Mouse (Mus musculus): ENCODE results near the gene Gtf2f2. TPM values are rescaled to one million over a fixed set of nuclear protein-coding genes. Genes with fewer than 3 reads are reported as not detected.

The Gtf2f2 gene
- polyA plus RNA-seq, 1 experiment from 2014 or later = 58.2 TPM

DNA sequence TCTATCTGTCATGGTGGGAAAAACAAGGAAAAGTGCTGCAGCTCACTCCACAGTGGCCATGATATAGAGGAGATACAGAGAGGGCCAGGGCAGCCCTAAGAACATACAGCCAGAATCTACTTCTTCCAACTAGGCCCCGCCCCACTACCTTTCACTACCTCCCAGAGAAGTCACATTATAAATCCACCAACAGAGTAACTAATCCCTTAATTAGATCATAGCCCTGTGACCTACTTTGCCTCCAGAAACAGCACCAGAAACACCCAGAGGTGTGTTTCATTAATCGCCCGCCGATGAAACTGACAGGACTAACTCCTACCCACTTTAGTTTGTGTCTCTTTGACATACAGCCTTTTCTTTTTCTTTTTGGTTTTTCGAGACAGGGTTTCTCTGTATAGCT, 1.5 kb downstream of the Gtf2f2 start:
- Histone ChIP-seq H3K4me2 (ENCODE audit: low read length) (peak overlapping the region; percentile 68), H3K4me1 (ENCODE audit: control insufficient read depth, insufficient read depth, low read length) (peaks cover 14% of the 10 kb centered on the region), H3K9ac (ENCODE audit: low read length) (peak overlapping the region; percentile 81), H3K27me3 (replicated peaks; ENCODE audit: control insufficient read depth, insufficient read depth, low read length) (no peaks in the 10 kb centered on the region), H3K36me3 (ENCODE audit: control insufficient read depth, insufficient read depth, low read length) (0 out of 2 replicates have a peak, but pooled peaks cover 4% of the 10 kb centered on the region), H3K27ac (ENCODE audit: low read depth, low read length) (no peak overlapping the region), H3K4me3 (ENCODE audit: low read depth, low read length) (peak overlapping the region; percentile 95; the same call in 1 of the 2 replicates), H3K9me3 (replicated peaks; ENCODE audit: control insufficient read depth, low read length) (no peaks in the 10 kb centered on the region)
- WGBS = 76% methylated on average over 5 of the region's 5 CpGs
- ATAC-seq (no peak), DNase-seq (ENCODE audit: low spot score) (no peak)

- H3K4me1 ChIP-seq (ENCODE audit: control insufficient read depth, insufficient read depth, low read length) = peaks cover 14% of the 10 kb centered on the region
- H3K9ac ChIP-seq (ENCODE audit: low read length) = no peak overlapping the region
- no peak overlapping the region for H3K4me3 ChIP-seq (ENCODE audit: low read depth, low read length)
- no peaks in the 10 kb centered on the region for H3K27me3 ChIP-seq (replicated peaks; ENCODE audit: control insufficient read depth, insufficient read depth, low read length)
- no peak overlapping the region for H3K4me2 ChIP-seq (ENCODE audit: low read length)
- no peak for ATAC-seq
- 0 out of 2 replicates have a peak, but pooled peaks cover 4% of the 10 kb centered on the region for H3K36me3 ChIP-seq (ENCODE audit: control insufficient read depth, insufficient read depth, low read length)
- WGBS = 97% methylated on average over 1 of the region's 1 CpGs
- DNase-seq (ENCODE audit: low spot score) = no peak
- H3K27ac ChIP-seq (ENCODE audit: low read depth, low read length) = no peak overlapping the region
- H3K9me3 ChIP-seq (replicated peaks; ENCODE audit: control insufficient read depth, low read length) = no peaks in the 10 kb centered on the region
These were observed 2.5 kb downstream of the Gtf2f2 start for GRCm38 (mm10) chr14:76008174-76008573.

GRCm38 (mm10) chr14:76005011-76005410, 5.7 kb downstream of the Gtf2f2 start:
- WGBS = 92% methylated on average over 4 of the region's 4 CpGs
- Histone ChIP-seq H3K36me3 (ENCODE audit: control insufficient read depth, insufficient read depth, low read length) (0 out of 2 replicates have a peak, but pooled peaks cover 4% of the 10 kb centered on the region), H3K9me3 (replicated peaks; ENCODE audit: control insufficient read depth, low read length) (no peaks in the 10 kb centered on the region), H3K27me3 (replicated peaks; ENCODE audit: control insufficient read depth, insufficient read depth, low read length) (no peaks in the 10 kb centered on the region), H3K4me1 (ENCODE audit: control insufficient read depth, insufficient read depth, low read length) (peaks cover 10% of the 10 kb centered on the region), H3K9ac (ENCODE audit: low read length) (no peak overlapping the region), H3K27ac (ENCODE audit: low read depth, low read length) (no peak overlapping the region), H3K4me3 (ENCODE audit: low read depth, low read length) (no peak overlapping the region), H3K4me2 (ENCODE audit: low read length) (no peak overlapping the region)
- DNase-seq (ENCODE audit: low spot score) = no peak
- no peak for ATAC-seq

- Histone ChIP-seq H3K36me3 (ENCODE audit: control insufficient read depth, insufficient read depth, low read length) (0 out of 2 replicates have a peak, but pooled peaks cover 3% of the 10 kb centered on the region), H3K27me3 (replicated peaks; ENCODE audit: control insufficient read depth, insufficient read depth, low read length) (no peaks in the 10 kb centered on the region), H3K27ac (ENCODE audit: low read depth, low read length) (no peak overlapping the region), H3K9me3 (replicated peaks; ENCODE audit: control insufficient read depth, low read length) (no peaks in the 10 kb centered on the region), H3K9ac (ENCODE audit: low read length) (no peak overlapping the region), H3K4me2 (ENCODE audit: low read length) (no peak overlapping the region), H3K4me1 (ENCODE audit: control insufficient read depth, insufficient read depth, low read length) (no peaks in the 10 kb centered on the region), H3K4me3 (ENCODE audit: low read depth, low read length) (no peak overlapping the region)
- no peak for ATAC-seq
- WGBS = 73% methylated on average over 4 of the region's 4 CpGs
- DNase-seq (ENCODE audit: low spot score) = no peak
These were observed 8.9 kb downstream of the Gtf2f2 start for GRCm38 (mm10) chr14:76001781-76002180.

- no peak for ATAC-seq
- Histone ChIP-seq H3K27me3 (replicated peaks; ENCODE audit: control insufficient read depth, insufficient read depth, low read length) (no peaks in the 10 kb centered on the region), H3K4me1 (ENCODE audit: control insufficient read depth, insufficient read depth, low read length) (no peaks in the 10 kb centered on the region), H3K9me3 (replicated peaks; ENCODE audit: control insufficient read depth, low read length) (no peaks in the 10 kb centered on the region), H3K9ac (ENCODE audit: low read length) (no peak overlapping the region), H3K4me2 (ENCODE audit: low read length) (no peak overlapping the region), H3K36me3 (ENCODE audit: control insufficient read depth, insufficient read depth, low read length) (0 out of 2 replicates have a peak, but pooled peaks cover 4% of the 10 kb centered on the region), H3K27ac (ENCODE audit: low read depth, low read length) (no peak overlapping the region), H3K4me3 (ENCODE audit: low read depth, low read length) (no peak overlapping the region)
- no peak for DNase-seq (ENCODE audit: low spot score)
- 53% methylated on average over 1 of the region's 1 CpGs for WGBS
These were observed 12.6 kb downstream of the Gtf2f2 start for GRCm38 (mm10) chr14:75998082-75998481.

DNA sequence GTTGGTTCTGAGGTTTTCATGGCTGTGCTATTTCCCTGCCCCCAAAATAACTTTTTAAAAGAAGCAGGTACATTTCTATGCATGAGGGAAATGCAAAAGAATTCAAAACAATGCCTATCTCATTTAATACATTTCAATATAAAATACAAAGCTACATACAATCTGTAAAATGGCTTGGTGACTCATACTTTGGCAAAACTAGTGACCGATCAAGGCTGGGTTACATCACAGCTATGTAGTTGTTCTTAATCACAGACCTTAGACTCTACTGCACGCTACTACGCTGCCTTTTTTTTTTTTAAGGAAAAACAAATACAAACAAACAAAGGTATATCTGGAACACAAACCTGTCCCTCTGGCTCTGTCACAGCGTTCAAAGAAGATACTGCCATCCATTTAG, 18.3 kb downstream of the Gtf2f2 start:
- ATAC-seq = no peak
- DNase-seq (ENCODE audit: low spot score) = no peak
- WGBS = 91% methylated on average over 4 of the region's 4 CpGs

GRCm38 (mm10) chr14:75990936-75991335, 19.7 kb downstream of the Gtf2f2 start:
- H3K27me3 ChIP-seq (replicated peaks; ENCODE audit: control insufficient read depth, insufficient read depth, low read length) = no peaks in the 10 kb centered on the region
- DNase-seq (ENCODE audit: low spot score) (no peak), ATAC-seq (no peak)
- H3K4me2 ChIP-seq (ENCODE audit: low read length) = no peak overlapping the region
- H3K4me3 ChIP-seq (ENCODE audit: low read depth, low read length) = no peak overlapping the region
- H3K4me1 ChIP-seq (ENCODE audit: control insufficient read depth, insufficient read depth, low read length) = no peaks in the 10 kb centered on the region
- no peak overlapping the region for H3K9ac ChIP-seq (ENCODE audit: low read length)
- H3K9me3 ChIP-seq (replicated peaks; ENCODE audit: control insufficient read depth, low read length) = no peaks in the 10 kb centered on the region
- 91% methylated on average over 6 of the region's 6 CpGs for WGBS
- H3K36me3 ChIP-seq (ENCODE audit: control insufficient read depth, insufficient read depth, low read length) = 0 out of 2 replicates have a peak, but pooled peaks cover 3% of the 10 kb centered on the region
- no peak overlapping the region for H3K27ac ChIP-seq (ENCODE audit: low read depth, low read length)

More for the DNA sequence above, 18.3 kb downstream of the Gtf2f2 start:
- H3K9me3 ChIP-seq (replicated peaks; ENCODE audit: control insufficient read depth, low read length) = no peaks in the 10 kb centered on the region
- H3K4me2 ChIP-seq (ENCODE audit: low read length) = no peak overlapping the region
- H3K27ac ChIP-seq (ENCODE audit: low read depth, low read length) = no peak overlapping the region
- H3K4me3 ChIP-seq (ENCODE audit: low read depth, low read length) = no peak overlapping the region
- no peaks in the 10 kb centered on the region for H3K27me3 ChIP-seq (replicated peaks; ENCODE audit: control insufficient read depth, insufficient read depth, low read length)
- H3K36me3 ChIP-seq (ENCODE audit: control insufficient read depth, insufficient read depth, low read length) = 0 out of 2 replicates have a peak, but pooled peaks cover 4% of the 10 kb centered on the region
- no peak overlapping the region for H3K9ac ChIP-seq (ENCODE audit: low read length)
- no peaks in the 10 kb centered on the region for H3K4me1 ChIP-seq (ENCODE audit: control insufficient read depth, insufficient read depth, low read length)

DNA sequence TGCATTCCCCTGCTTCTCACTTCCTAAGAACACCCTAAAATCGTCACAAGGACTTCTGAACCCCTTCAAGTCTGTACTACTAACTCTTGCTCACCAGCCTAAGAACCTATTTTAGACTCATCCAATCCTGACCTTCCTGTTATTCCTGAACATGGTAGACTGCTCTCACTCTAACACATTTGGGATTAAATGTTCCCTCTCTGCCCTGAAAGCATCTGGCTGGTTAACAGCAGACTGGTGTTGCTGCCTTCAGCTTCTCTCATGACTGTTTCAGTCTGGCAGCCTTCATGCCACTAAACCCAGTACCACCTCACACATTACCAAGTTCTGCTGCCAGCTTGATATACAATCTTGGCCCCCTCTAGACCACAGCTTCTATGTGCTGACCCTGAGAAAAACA, 21.5 kb downstream of the Gtf2f2 start:
- 82% methylated on average over 1 of the region's 1 CpGs for WGBS
- ATAC-seq = no peak
- no peak overlapping the region for H3K4me3 ChIP-seq (ENCODE audit: low read depth, low read length)
- 0 out of 2 replicates have a peak, but pooled peaks cover 3% of the 10 kb centered on the region for H3K36me3 ChIP-seq (ENCODE audit: control insufficient read depth, insufficient read depth, low read length)
- no peak for DNase-seq (ENCODE audit: low spot score)
- no peaks in the 10 kb centered on the region for H3K4me1 ChIP-seq (ENCODE audit: control insufficient read depth, insufficient read depth, low read length)
- no peak overlapping the region for H3K9ac ChIP-seq (ENCODE audit: low read length)
- no peaks in the 10 kb centered on the region for H3K9me3 ChIP-seq (replicated peaks; ENCODE audit: control insufficient read depth, low read length)
- H3K27me3 ChIP-seq (replicated peaks; ENCODE audit: control insufficient read depth, insufficient read depth, low read length) = no peaks in the 10 kb centered on the region
- H3K4me2 ChIP-seq (ENCODE audit: low read length) = no peak overlapping the region
- H3K27ac ChIP-seq (ENCODE audit: low read depth, low read length) = no peak overlapping the region

- DNase-seq (ENCODE audit: low spot score) (no peak), ATAC-seq (no peak)
- no peak overlapping the region for H3K9ac ChIP-seq (ENCODE audit: low read length)
- no peak overlapping the region for H3K4me3 ChIP-seq (ENCODE audit: low read depth, low read length)
- WGBS = 88% methylated on average over 7 of the region's 7 CpGs
- H3K9me3 ChIP-seq (replicated peaks; ENCODE audit: control insufficient read depth, low read length) = no peaks in the 10 kb centered on the region
- no peaks in the 10 kb centered on the region for H3K27me3 ChIP-seq (replicated peaks; ENCODE audit: control insufficient read depth, insufficient read depth, low read length)
- no peaks in the 10 kb centered on the region for H3K4me1 ChIP-seq (ENCODE audit: control insufficient read depth, insufficient read depth, low read length)
- H3K36me3 ChIP-seq (ENCODE audit: control insufficient read depth, insufficient read depth, low read length) = 0 out of 2 replicates have a peak, but pooled peaks cover 3% of the 10 kb centered on the region
- no peak overlapping the region for H3K4me2 ChIP-seq (ENCODE audit: low read length)
- no peak overlapping the region for H3K27ac ChIP-seq (ENCODE audit: low read depth, low read length)
These were observed 23.7 kb downstream of the Gtf2f2 start for GRCm38 (mm10) chr14:75986878-75987483.
